Mouse (Mus musculus): Measurements from ENCODE around the gene Dclk2.

GRCm38 (mm10) chr3:86739745-86740144 lies 180.9 kb downstream of the Dclk2 start:
- no peak for TF ChIP-seq CTCF (IDR thresholded peaks at IDR 0.05; ENCODE audit: extremely low read depth, insufficient read depth, low read length)
- TF ChIP-seq POLR2A (IDR thresholded peaks at IDR 0.05; ENCODE audit: extremely low read depth, insufficient read depth, low read length) = no peak

Data from cortical plate, adult 2 months (tissue).